Mouse (Mus musculus) cortical plate, adult 2 months (tissue): ENCODE data around the gene Tmem186. TPM values are rescaled to one million over a fixed set of nuclear protein-coding genes. Genes with fewer than 3 reads are reported as not detected.

Experiments used
- H3K27ac ChIP-seq: fragments of 200-500 bp; 2 replicates; pipeline ENCODE4 v1.5.1; 2012; ENCODE audit warnings: low read length, control low read depth, inconsistent platforms; ENCODE audit not compliant: insufficient read depth
- H3K4me1 ChIP-seq: fragments of 200-500 bp; 2 replicates; pipeline ENCODE4 v1.6.1; 2011; ENCODE audit warnings: low read length; ENCODE audit not compliant: control insufficient read depth, insufficient read depth
- H3K4me3 ChIP-seq: fragments of 200-500 bp; 2 replicates; pipeline ENCODE4 v1.5.1; 2011; ENCODE audit warnings: mild to moderate bottlenecking, low read length, control low read depth; ENCODE audit not compliant: insufficient read depth
- CTCF ChIP-seq: fragments of 200-500 bp; IDR thresholded peaks from 2 replicates; pipeline ENCODE4 v1.5.1; 2011; ENCODE audit warnings: mild to moderate bottlenecking, control low read depth, low read length; ENCODE audit not compliant: insufficient read depth; ENCODE audit errors: extremely low read depth
- POLR2A ChIP-seq: fragments of 200-500 bp; IDR thresholded peaks from 2 replicates; pipeline ENCODE4 v1.6.1; 2011; ENCODE audit warnings: mild to moderate bottlenecking, low read length, control low read depth; ENCODE audit not compliant: insufficient read depth; ENCODE audit errors: extremely low read depth
- polyA plus RNA-seq: library from polyadenylated mRNA; depleted of rRNA; stranded (reverse); fragments of >200 nt; gene quantifications from 2 replicates; pipeline ENCODE4 v1.2.3, GENCODE M21; 2012; rRNA removed

The Tmem186 gene
- polyA plus RNA-seq, 1 experiment, result 16.1 TPM

DNA sequence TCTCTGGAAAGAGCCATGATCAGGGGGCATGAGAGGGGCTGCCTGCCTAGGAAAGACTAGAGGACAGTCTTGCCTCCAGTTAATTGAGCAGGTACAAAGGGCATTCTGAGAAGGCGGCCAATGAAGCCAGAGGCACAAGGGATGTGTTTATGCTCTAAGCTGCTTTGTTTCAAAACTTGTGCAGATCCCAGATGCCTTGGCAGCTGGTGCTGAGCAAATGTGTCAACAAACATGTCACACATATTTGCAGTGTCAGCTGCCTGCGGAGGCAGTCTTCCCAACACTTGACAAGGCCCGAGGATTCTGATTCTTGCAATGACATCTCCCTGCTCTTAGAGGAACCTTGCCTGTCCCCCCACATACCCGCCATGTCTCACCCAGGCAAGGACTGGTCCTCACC, 42.1 kb downstream of the Tmem186 start:
- H3K4me3 ChIP-seq, result no peak overlapping the region
- H3K27ac ChIP-seq, result no peak overlapping the region
- TF ChIP-seq CTCF (no peak), POLR2A (no peak)
- peaks cover 10% of the 10 kb centered on the region for H3K4me1 ChIP-seq

DNA sequence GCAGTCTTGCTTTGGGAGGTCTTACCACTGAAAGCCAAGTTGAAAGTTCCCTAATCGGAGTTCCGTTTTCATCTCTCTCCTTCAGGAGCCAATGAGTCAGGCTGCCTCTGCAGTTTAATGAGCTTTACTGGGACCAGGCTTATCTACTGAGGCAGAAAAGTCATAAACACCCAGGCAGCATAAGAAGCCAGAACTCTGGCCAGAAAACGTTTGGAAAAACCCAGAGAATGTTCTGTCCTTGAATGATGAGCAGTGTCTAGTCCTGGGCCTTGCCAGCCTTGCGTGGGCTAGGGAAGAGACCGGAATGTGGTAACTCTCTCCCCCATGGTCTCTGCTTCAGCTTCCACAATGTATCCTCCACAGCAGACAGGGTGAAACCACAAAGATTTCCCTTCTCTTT, 52.5 kb downstream of the Tmem186 start:
- H3K27ac ChIP-seq, result no peak overlapping the region
- TF ChIP-seq POLR2A (no peak), CTCF (no peak)
- H3K4me3 ChIP-seq, result no peak overlapping the region
- H3K4me1 ChIP-seq, result no peaks in the 10 kb centered on the region

DNA sequence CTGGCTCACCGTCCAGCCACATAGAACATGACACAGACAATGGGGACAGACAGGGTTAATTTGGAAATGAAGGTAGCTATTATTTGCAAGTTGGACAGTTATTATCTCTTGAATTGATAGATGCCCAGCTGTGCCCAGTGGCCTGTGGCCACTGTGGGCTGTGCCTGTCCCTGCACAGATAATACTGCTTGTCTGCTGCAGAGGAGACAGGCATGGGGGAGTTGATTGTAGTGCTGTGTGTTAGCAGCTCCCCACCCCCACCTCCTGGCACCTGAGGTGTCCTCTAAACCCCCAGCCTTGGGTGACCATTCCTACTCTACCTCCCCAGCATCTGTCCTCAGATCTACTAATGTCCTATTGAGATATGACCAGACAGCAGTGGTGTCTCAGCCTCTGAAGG, 53.3 kb downstream of the Tmem186 start:
- H3K4me3 ChIP-seq, result no peak overlapping the region
- no peak for TF ChIP-seq POLR2A
- no peak for TF ChIP-seq CTCF
- H3K27ac ChIP-seq, result no peak overlapping the region
- no peaks in the 10 kb centered on the region for H3K4me1 ChIP-seq

Other genes starting within 250 kb of the Tmem186 start
- 1.5 and 2.2 TPM in 2 replicates for gene Tmem114, start 212.6 kb downstream of the Tmem186 start, polyA plus RNA-seq
- gene Mettl22, start 166.9 kb downstream of the Tmem186 start, polyA plus RNA-seq, result 69.3 and 69.5 TPM in 2 replicates
- gene Abat, start 124.3 kb downstream of the Tmem186 start, polyA plus RNA-seq, result 152 and 173 TPM in 2 replicates
- gene Pmm2, start within 50 bp of the Tmem186 start, polyA plus RNA-seq, result 43.8 and 44.6 TPM in 2 replicates
- gene Carhsp1, start 34.4 kb upstream of the Tmem186 start, polyA plus RNA-seq, result 41.3 and 50.1 TPM in 2 replicates
- not detected in 2 replicates for gene Gm5767, start 43.1 kb upstream of the Tmem186 start, polyA plus RNA-seq
- 96.0 and 107 TPM in 2 replicates for gene Usp7, start 154.6 kb upstream of the Tmem186 start, polyA plus RNA-seq
- gene 1810013L24Rik, start 192.4 kb upstream of the Tmem186 start, polyA plus RNA-seq, result 43.8 and 43.9 TPM in 2 replicates